Mouse (Mus musculus) stomach, adult 2 months (tissue): ENCODE data around the gene Gm9817. TPM values are rescaled to one million over a fixed set of nuclear protein-coding genes. Genes with fewer than 3 reads are reported as not detected.

ENCODE experiments used
- polyA plus RNA-seq: library from polyadenylated mRNA; depleted of rRNA; stranded (reverse); fragments of >200 nt; gene quantifications from 2 replicates; pipeline ENCODE4 v1.2.3, GENCODE M21; 2012; rRNA removed

Gene Gm9817
- polyA plus RNA-seq: 0.11 and 0.26 TPM in 2 replicates

DNA sequence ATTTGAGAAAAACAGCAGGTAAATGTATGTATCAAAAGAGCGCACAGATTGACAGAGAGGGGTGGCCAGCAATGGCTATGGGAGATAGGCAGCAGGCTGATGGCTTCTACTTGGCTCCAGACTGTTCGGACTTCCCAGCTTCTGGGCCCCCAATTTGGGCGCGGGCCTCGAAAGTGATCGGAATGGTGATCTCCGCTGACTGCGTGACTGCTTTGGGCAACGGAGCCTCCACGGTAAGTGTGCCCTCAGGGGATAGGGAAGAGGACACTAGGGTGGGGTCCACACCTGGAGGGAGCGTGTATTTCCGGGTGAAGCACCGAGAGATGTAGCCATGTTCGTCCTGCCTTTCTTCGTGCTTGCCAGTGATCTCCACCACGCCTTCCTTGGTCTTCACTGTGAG is at the start of gene Gm9817:
Gene Gm9817, plus strand, starts transcription at position 301 of the 400 bp plus-strand sequence.

Other genes with a start within 250 kb of the Gm9817 start
- 20.6 and 29.2 TPM in 2 replicates for gene Dtnbp1, start 76.5 kb upstream of the Gm9817 start, polyA plus RNA-seq